Mouse (Mus musculus): ENCODE measurements around the gene Mettl5.

Gene Mettl5

DNA sequence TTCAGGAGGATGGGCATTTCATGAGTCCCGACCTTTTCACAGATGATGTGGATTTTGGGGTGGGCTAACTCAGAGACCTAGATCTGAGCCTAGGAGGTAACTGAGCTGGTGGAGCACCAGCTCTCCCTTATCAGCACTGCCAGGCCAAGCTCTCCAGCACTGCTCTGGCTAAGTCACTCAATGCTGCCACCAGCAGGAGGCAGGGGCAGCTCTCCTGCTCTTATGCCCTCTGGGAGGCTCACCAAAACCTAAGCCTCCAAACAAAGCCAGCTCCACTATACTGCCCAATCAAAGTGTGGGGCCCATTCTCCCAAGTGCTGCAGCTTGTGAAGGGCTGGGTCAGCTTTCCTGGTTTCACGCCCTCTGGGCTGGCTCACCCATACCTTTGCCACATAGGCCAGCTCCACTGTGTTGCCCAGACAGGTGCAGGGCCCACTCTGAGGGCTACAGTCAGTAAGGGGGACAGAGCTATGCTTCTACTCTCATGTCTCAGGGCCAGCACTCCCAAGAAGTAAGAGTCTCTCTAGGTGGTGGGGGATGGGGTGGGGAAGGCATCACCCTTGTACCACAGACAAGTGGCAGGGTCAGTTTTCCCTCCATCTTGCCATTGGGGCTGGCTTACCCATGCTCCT, 33.9 kb downstream of the Mettl5 start:
- peak; percentile 19 for DNase-seq

DNA sequence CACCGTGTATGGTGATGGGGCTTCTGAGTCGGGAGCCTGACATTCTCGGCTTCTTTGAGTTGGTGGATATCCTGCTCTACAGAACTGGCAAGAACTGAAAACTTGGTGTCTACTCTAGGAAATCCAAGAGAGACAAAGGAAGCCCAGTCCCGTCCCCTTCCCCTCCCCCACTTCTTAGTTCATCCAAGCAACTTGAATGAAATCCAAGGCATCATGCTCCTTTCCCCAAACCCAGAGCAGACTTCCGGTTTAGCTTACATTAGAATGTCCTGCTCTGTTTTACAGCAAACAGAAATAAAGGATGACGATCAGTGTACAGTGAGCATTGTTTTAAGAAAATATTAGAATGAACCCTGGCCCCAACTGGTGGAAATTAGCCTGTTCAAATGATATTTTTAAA, 36.2 kb downstream of the Mettl5 start:
- DNase-seq: no peak

DNA sequence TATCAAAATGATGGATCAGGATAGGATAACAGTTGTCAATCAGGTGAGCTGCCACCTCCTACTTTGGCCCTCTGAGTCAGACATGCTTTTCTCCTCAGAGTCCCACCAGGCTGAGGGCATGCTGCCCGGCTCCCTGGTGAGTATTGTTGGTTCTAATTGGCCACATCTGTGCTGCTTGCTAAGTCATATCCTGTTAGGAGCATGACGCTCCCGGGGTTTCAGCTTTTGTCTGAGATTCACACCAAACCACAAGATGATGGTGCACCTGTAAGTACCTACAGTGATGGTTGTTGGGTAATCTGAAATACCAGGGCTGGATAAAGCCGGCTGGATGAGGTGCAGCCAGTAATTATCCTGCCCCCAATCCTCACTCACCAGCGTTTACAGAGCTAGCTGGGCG, 45.2 kb downstream of the Mettl5 start:
- no peak for DNase-seq

GRCm38 (mm10) chr2:69838707-69839106, 46.7 kb downstream of the Mettl5 start:
- DNase-seq: no peak

GRCm38 (mm10) chr2:69837996-69838395, 47.4 kb downstream of the Mettl5 start:
- no peak for DNase-seq

GRCm38 (mm10) chr2:69837244-69837967, 48.0 kb downstream of the Mettl5 start:
- DNase-seq: no peak

- no peak for DNase-seq
These were observed 55.3 kb downstream of the Mettl5 start for GRCm38 (mm10) chr2:69830116-69830515.

- DNase-seq: no peak
These were observed 55.7 kb downstream of the Mettl5 start for GRCm38 (mm10) chr2:69829680-69830079.

- DNase-seq: no peak
These were observed 57.4 kb downstream of the Mettl5 start for GRCm38 (mm10) chr2:69828031-69828430.

DNA sequence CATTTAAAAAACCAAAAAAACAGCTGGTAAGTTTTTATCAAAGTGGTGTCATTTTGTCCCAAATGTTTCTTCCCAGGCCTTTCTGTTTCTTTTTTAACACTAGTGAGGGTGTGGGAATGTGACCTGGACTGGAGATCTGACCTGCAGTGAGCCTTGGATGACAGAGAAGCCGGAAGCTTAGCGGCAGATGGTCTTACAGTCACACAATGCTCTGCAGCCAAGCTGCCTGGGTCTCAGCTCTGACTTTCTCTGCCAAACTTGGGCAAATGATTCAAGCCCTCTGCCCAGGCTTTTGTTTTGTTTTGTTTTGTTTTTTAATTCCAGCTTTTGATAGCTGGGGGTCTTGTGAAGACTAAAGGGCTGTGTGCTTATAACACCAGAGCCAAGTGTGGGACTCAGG, 59.0 kb downstream of the Mettl5 start:
- no peak for DNase-seq

GRCm38 (mm10) chr2:69825898-69826297, 59.5 kb downstream of the Mettl5 start:
- no peak for DNase-seq

- DNase-seq: no peak
These were observed 62.2 kb downstream of the Mettl5 start for GRCm38 (mm10) chr2:69823129-69823677.

DNA sequence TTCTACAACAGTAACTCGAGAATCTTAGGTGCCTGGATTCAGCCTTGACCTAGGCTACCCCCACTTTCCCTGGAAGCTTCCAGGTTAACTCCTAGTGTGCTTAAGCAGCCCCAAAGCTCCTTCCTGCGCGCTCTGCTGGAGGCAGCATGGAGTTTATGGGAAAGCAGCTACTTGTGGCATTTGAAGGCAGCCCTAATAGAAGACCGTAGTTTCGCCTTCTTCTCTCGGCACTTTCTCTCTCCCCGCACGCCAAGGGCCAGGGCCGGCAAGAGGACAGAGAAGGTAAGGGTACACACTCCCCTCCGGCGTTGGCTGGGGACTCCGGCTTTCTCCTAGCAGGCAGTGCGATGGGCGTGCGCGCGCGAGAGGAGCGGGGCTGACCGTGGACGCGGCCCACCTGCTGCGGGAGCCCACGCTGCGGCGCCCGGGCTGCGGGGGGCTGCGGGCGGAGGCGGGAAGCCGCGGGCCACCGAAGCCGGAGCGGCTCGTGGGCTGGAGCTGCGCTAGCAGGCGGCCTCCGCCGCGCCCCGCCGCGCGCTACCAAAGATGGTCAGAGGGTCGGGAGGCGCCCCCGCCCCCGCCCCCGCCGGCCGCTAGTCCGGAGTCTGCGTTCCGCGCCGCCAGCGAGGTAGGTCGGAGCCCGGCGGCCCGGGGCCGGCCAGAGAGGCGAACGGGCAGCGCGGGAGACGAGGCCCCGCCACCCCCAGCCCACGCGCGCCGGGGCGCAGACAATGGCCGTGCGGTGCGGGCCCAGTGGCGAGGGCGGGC, 62.9 kb downstream of the Mettl5 start:
- DNase-seq: peak; percentile 65

DNA sequence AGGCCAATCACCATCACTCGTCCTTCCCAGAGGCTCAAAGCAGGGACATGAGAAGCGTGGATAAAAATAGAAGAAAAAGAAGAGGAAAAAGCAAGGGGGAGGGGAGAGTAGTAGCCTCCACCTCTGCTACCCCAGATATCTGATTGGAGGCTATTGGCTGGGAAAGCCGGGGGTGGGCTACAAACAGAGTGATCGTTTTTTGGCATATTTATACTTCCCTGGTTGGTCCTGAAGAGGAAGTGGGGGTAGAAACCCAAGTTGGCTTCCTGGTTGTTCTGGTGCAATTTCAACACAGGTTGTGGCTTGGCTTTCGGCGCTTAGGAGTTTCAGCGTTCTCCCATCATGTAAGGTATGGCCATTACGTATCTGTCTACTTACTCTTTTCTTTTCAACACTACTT, 63.7 kb downstream of the Mettl5 start, which contains the start of gene Klhl23:
Gene Klhl23 (plus strand): TSS at position 234 of the 400 bp plus-strand sequence.
- DNase-seq: no peak

All from thymus, postnatal 4 days (tissue).